Mouse (Mus musculus): ENCODE data around the gene Qrich2.

DNA sequence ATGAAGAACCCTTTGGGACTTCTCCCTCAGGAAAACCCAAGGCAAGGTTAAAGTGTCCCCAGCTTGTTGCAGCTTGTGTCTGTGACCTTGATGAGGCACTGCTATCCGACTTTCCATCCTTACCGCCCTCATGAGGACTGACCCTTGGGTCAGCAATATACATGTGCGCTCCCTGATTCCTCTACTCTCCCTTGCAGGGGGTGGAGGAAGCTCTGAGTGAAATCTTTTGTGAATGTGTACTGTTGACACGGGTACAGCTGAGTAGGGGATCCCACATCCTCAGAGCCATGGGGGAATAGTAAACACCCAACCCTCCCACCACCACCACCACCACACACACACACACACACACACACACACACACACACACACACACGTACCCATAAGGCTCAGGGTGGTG lies 2.7 kb downstream of the Qrich2 start:
- TF ChIP-seq POLR2A (IDR thresholded peaks at IDR 0.05; ENCODE audit: extremely low read depth, insufficient read depth, low read length): no peak
- TF ChIP-seq CTCF (IDR thresholded peaks at IDR 0.05; ENCODE audit: extremely low read depth, insufficient read depth, low read length): no peak

Data from cortical plate, adult 2 months (tissue).